Mouse (Mus musculus): ENCODE measurements around the gene Myh3. TPM values are rescaled to one million over a fixed set of nuclear protein-coding genes. Genes with fewer than 3 reads are reported as not detected.

Gene Myh3
- polyA plus RNA-seq, 1 experiment, result 0.56 TPM

DNA sequence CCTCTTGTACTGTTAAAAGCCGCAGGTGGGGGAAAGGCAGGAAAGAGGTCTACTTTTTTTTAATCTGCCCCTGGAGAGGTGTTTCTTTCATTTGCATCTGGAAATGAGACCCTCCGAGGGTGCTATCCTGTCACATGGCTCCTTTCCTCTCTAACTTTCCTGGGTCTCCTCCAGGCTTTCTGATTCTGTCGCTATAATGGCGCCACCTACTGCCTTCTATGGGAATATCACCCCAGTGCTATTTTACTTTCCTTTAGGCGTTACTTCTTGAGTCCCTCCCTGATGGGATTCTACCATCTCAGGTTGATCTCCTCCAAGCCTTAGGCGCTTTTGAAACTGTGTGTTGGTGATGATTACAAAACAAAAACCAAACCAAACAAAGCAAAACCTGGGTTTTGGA, 22.1 kb downstream of the Myh3 start:
- TF ChIP-seq MYOD1 (IDR thresholded peaks at IDR 0.05; ENCODE audit: control insufficient read depth, insufficient read length, low read depth), result no peak
- no peak for TF ChIP-seq MYOG (IDR thresholded peaks at IDR 0.05; ENCODE audit: control insufficient read depth, extremely low read depth, insufficient read length)
- no peak for TF ChIP-seq CEBPB (IDR thresholded peaks at IDR 0.05; ENCODE audit: low read depth)
- no peak for TF ChIP-seq USF1 (IDR thresholded peaks at IDR 0.05; ENCODE audit: low read depth)
- TF ChIP-seq CTCF (IDR thresholded peaks at IDR 0.05; ENCODE audit: control insufficient read depth, insufficient read depth, insufficient read length), result no peak
- TF ChIP-seq MAX (IDR thresholded peaks at IDR 0.05), result no peak
- no peak for TF ChIP-seq FOSL1 (IDR thresholded peaks at IDR 0.05; ENCODE audit: insufficient read depth, low read length, poor library complexity, severe bottlenecking)

DNA sequence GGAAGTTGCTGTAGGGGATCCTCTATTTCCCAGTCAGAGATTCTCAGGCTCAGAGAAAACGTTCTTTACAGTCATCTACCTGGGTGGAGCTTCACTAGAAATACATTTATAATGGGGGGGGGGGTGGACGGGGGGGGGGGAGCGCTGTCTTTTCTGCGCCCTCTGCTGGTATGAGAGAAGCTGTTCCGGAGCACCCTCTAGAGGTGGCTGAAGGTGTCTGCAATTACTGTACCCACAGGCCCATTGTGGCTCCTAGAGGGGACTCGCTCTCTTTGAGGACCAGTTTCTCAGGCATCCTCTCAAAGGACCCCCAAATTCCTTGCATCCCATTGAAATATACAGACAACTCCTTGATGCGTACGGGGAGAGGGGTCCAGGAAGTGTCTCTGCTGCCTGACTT, 23.6 kb downstream of the Myh3 start:
- Histone ChIP-seq H3K79me2 (ENCODE audit: control insufficient read depth, insufficient read depth) (no peaks in the 10 kb centered on the region), H3K79me3 (ENCODE audit: low read depth) (no peaks in the 10 kb centered on the region), H3K36me3 (ENCODE audit: control insufficient read depth, insufficient read depth) (no peaks in the 10 kb centered on the region), H3K27me3 (ENCODE audit: control insufficient read depth, insufficient read depth, insufficient read length) (peaks cover 28% of the 10 kb centered on the region), H3ac (ENCODE audit: control insufficient read depth, insufficient read length, low read depth) (no peak overlapping the region), H3K4me3 (ENCODE audit: insufficient read depth, poor library complexity, severe bottlenecking) (no peak overlapping the region)
- TF ChIP-seq CTCF (IDR thresholded peaks at IDR 0.05; ENCODE audit: control insufficient read depth, insufficient read depth, insufficient read length) (peak; percentile 81), MAX (IDR thresholded peaks at IDR 0.05) (no peak)

More for the DNA sequence above, 22.1 kb downstream of the Myh3 start:
- no peak overlapping the region for H3ac ChIP-seq (ENCODE audit: control insufficient read depth, insufficient read length, low read depth)
- no peaks in the 10 kb centered on the region for H3K36me3 ChIP-seq (ENCODE audit: control insufficient read depth, insufficient read depth)
- no peaks in the 10 kb centered on the region for H3K79me3 ChIP-seq (ENCODE audit: low read depth)
- H3K4me3 ChIP-seq (ENCODE audit: insufficient read depth, poor library complexity, severe bottlenecking), result no peak overlapping the region
- no peaks in the 10 kb centered on the region for H3K79me2 ChIP-seq (ENCODE audit: control insufficient read depth, insufficient read depth)
- H3K27me3 ChIP-seq (ENCODE audit: control insufficient read depth, insufficient read depth, insufficient read length), result peaks cover 26% of the 10 kb centered on the region

DNA sequence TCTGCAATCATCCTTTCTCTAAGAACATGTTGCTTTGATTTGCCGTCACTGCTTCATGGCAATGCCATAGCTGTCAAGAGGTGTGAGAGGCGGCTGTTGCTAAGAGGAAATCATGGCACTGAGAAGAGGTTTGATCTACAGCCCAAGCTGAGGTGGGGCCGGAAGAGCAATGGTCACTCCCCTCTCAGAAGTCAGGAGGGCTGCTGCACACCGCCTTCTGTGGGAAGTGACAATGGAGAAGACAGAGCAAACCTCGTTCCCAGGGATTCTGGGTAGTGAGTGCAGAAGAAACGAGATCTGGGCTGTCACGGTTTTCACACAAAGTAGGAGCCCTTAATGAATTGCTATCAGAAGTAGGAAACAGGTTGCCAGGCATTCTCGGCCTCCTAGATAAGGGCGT, 25.2 kb downstream of the Myh3 start:
- Histone ChIP-seq H3ac (ENCODE audit: control insufficient read depth, insufficient read length, low read depth) (no peak overlapping the region), H3K27me3 (ENCODE audit: control insufficient read depth, insufficient read depth, insufficient read length) (peaks cover 33% of the 10 kb centered on the region), H3K79me3 (ENCODE audit: low read depth) (no peaks in the 10 kb centered on the region), H3K36me3 (ENCODE audit: control insufficient read depth, insufficient read depth) (no peaks in the 10 kb centered on the region), H3K79me2 (ENCODE audit: control insufficient read depth, insufficient read depth) (no peaks in the 10 kb centered on the region), H3K4me3 (ENCODE audit: insufficient read depth, poor library complexity, severe bottlenecking) (no peak overlapping the region)
- no peak for TF ChIP-seq CTCF (IDR thresholded peaks at IDR 0.05; ENCODE audit: control insufficient read depth, insufficient read depth, insufficient read length)

DNA sequence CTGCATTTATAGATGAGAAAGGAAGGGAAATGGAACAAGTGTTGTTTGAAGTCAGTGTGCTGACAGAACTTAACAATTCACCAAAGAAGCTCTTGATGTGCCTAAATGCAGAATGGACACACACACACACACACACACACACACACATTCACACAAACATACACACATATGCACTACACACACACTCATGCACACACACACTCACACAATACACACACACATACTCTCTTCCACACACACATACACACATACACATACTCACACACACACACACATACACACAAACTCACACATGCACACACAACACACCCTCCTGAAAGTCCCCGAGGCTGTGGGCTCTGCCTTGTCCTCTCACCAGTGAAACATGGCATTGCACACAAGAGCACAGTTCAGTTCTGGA, 26.1 kb downstream of the Myh3 start:
- TF ChIP-seq MYOG (IDR thresholded peaks at IDR 0.05; ENCODE audit: control insufficient read depth, extremely low read depth, insufficient read length), result no peak
- no peak for TF ChIP-seq CEBPB (IDR thresholded peaks at IDR 0.05; ENCODE audit: low read depth)
- TF ChIP-seq FOSL1 (IDR thresholded peaks at IDR 0.05; ENCODE audit: insufficient read depth, low read length, poor library complexity, severe bottlenecking), result no peak
- TF ChIP-seq USF1 (IDR thresholded peaks at IDR 0.05; ENCODE audit: low read depth), result no peak
- TF ChIP-seq CTCF (IDR thresholded peaks at IDR 0.05; ENCODE audit: control insufficient read depth, insufficient read depth, insufficient read length), result no peak
- TF ChIP-seq MYOD1 (IDR thresholded peaks at IDR 0.05; ENCODE audit: control insufficient read depth, insufficient read length, low read depth), result no peak
- no peak for TF ChIP-seq MAX (IDR thresholded peaks at IDR 0.05)
- Histone ChIP-seq H3K36me3 (ENCODE audit: control insufficient read depth, insufficient read depth) (no peaks in the 10 kb centered on the region), H3K79me3 (ENCODE audit: low read depth) (no peaks in the 10 kb centered on the region), H3K27me3 (ENCODE audit: control insufficient read depth, insufficient read depth, insufficient read length) (peaks cover 27% of the 10 kb centered on the region), H3K79me2 (ENCODE audit: control insufficient read depth, insufficient read depth) (no peaks in the 10 kb centered on the region), H3K4me3 (ENCODE audit: insufficient read depth, poor library complexity, severe bottlenecking) (no peak overlapping the region), H3ac (ENCODE audit: control insufficient read depth, insufficient read length, low read depth) (no peak overlapping the region)

DNA sequence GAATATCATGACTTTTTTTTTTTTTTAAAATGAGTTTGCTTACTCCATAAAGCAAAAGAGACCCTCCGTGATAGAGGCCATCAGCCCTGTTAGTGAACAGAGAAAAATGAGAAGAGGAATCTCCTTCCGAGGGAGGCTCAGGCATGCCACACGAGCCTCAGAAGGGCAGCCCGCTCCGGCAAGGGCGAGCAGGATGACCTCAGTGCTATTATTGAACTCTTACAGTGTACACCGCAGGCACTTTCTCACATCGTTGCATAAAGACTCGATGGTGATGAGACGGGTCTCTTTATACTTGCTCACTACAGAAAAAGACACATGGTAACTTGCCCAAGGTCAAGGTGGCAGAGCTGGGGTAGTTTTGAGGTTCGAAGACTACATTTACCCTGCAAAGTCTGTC, 26.6 kb downstream of the Myh3 start:
- Histone ChIP-seq H3K27me3 (ENCODE audit: control insufficient read depth, insufficient read depth, insufficient read length) (peaks cover 23% of the 10 kb centered on the region), H3ac (ENCODE audit: control insufficient read depth, insufficient read length, low read depth) (no peak overlapping the region), H3K4me3 (ENCODE audit: insufficient read depth, poor library complexity, severe bottlenecking) (no peak overlapping the region), H3K36me3 (ENCODE audit: control insufficient read depth, insufficient read depth) (no peaks in the 10 kb centered on the region), H3K79me2 (ENCODE audit: control insufficient read depth, insufficient read depth) (no peaks in the 10 kb centered on the region), H3K79me3 (ENCODE audit: low read depth) (no peaks in the 10 kb centered on the region)
- TF ChIP-seq MAX (IDR thresholded peaks at IDR 0.05) (no peak), CTCF (IDR thresholded peaks at IDR 0.05; ENCODE audit: control insufficient read depth, insufficient read depth, insufficient read length) (no peak), MYOD1 (IDR thresholded peaks at IDR 0.05; ENCODE audit: control insufficient read depth, insufficient read length, low read depth) (no peak), MYOG (IDR thresholded peaks at IDR 0.05; ENCODE audit: control insufficient read depth, extremely low read depth, insufficient read length) (no peak), FOSL1 (IDR thresholded peaks at IDR 0.05; ENCODE audit: insufficient read depth, low read length, poor library complexity, severe bottlenecking) (no peak), USF1 (IDR thresholded peaks at IDR 0.05; ENCODE audit: low read depth) (no peak), CEBPB (IDR thresholded peaks at IDR 0.05; ENCODE audit: low read depth) (no peak)

DNA sequence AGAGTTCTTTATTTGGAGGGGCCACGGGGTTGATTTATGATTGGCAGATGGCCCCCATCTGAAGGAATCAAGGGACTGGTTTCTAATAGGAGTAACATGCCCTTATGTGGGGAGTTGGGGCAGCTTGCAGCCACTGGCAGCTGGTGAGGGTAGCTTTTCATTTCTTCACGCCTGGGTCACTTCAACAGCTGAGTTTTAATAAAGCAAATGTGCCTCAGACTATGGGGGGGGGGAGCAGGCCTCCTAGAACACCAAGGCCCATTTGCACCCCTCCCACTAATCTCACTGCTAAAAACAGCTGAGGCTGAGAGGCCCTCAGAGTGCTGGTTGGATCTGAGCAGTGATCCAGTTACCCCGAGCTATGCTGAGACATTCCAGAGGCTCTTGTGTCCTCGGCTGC, 27.6 kb downstream of the Myh3 start:
- TF ChIP-seq MYOD1 (IDR thresholded peaks at IDR 0.05; ENCODE audit: control insufficient read depth, insufficient read length, low read depth) (no peak), FOSL1 (IDR thresholded peaks at IDR 0.05; ENCODE audit: insufficient read depth, low read length, poor library complexity, severe bottlenecking) (no peak), CTCF (IDR thresholded peaks at IDR 0.05; ENCODE audit: control insufficient read depth, insufficient read depth, insufficient read length) (no peak)
- Histone ChIP-seq H3K27me3 (ENCODE audit: control insufficient read depth, insufficient read depth, insufficient read length) (peaks cover 20% of the 10 kb centered on the region), H3K79me3 (ENCODE audit: low read depth) (no peaks in the 10 kb centered on the region), H3K79me2 (ENCODE audit: control insufficient read depth, insufficient read depth) (no peaks in the 10 kb centered on the region), H3K36me3 (ENCODE audit: control insufficient read depth, insufficient read depth) (no peaks in the 10 kb centered on the region), H3K4me3 (ENCODE audit: insufficient read depth, poor library complexity, severe bottlenecking) (no peak overlapping the region), H3ac (ENCODE audit: control insufficient read depth, insufficient read length, low read depth) (no peak overlapping the region)

All from C2C12 (cell line).